Mouse (Mus musculus): ENCODE measurements around the gene Zfp788.
"Not testable (repeated sequence)": the region's sequence is repeated elsewhere in the genome, so short reads cannot be mapped to it uniquely, and the experiment has no call there.

Zfp788 gene

GRCm38 (mm10) chr7:41632409-41633220 lies at the start of gene Zfp788:
TSS of gene Zfp788 (plus strand) at chr7:41633203.
- DNase-seq (ENCODE audit: extremely low read depth, low read depth), result peak; percentile 90

GRCm38 (mm10) chr7:41587831-41588230 lies 45.2 kb upstream of the Zfp788 start:
- DNase-seq (ENCODE audit: extremely low read depth, low read depth), result not testable (repeated sequence)

- no peak for DNase-seq (ENCODE audit: extremely low read depth, low read depth)
These were observed 34.4 kb upstream of the Zfp788 start for GRCm38 (mm10) chr7:41598615-41599014.

- peak; percentile 76 for DNase-seq (ENCODE audit: extremely low read depth, low read depth)
These were observed 33.8 kb upstream of the Zfp788 start, which contains the start of gene 2610021A01Rik for GRCm38 (mm10) chr7:41599034-41599813. TSS of gene 2610021A01Rik (plus strand) at chr7:41599230.

- no peak for DNase-seq (ENCODE audit: extremely low read depth, low read depth)
These were observed 33.0 kb upstream of the Zfp788 start for GRCm38 (mm10) chr7:41599932-41600548.

- DNase-seq (ENCODE audit: extremely low read depth, low read depth), result no peak
These were observed 21.3 kb upstream of the Zfp788 start for GRCm38 (mm10) chr7:41611654-41612053.

- DNase-seq (ENCODE audit: extremely low read depth, low read depth), result not testable (repeated sequence)
These were observed 16.8 kb upstream of the Zfp788 start for GRCm38 (mm10) chr7:41616241-41616640.

GRCm38 (mm10) chr7:41633221-41633984 lies 400 bp downstream of the Zfp788 start:
- DNase-seq (ENCODE audit: extremely low read depth, low read depth), result peak; percentile 94

GRCm38 (mm10) chr7:41674326-41674725 lies 41.3 kb downstream of the Zfp788 start:
- not testable (repeated sequence) for DNase-seq (ENCODE audit: extremely low read depth, low read depth)

Data from MEL-GATA-1-ER (cell line).